Mouse (Mus musculus): Measurements from ENCODE around the gene Pkd1l2. TPM values are rescaled to one million over a fixed set of nuclear protein-coding genes. Genes with fewer than 3 reads are reported as not detected.

The Pkd1l2 gene
- polyA plus RNA-seq, 1 experiment, result 0.02 TPM

- DNase-seq, result no peak
- H3K27ac ChIP-seq (ENCODE audit: insufficient read depth, low read length), result no peak overlapping the region
- H3K4me1 ChIP-seq (ENCODE audit: control insufficient read depth, insufficient read depth, low read length), result no peaks in the 10 kb centered on the region
- no peak for TF ChIP-seq POLR2A (IDR thresholded peaks at IDR 0.05; ENCODE audit: borderline replicate concordance, insufficient read depth, low read length)
- TF ChIP-seq CTCF (IDR thresholded peaks at IDR 0.05; ENCODE audit: borderline replicate concordance, insufficient read depth, low read depth, low read length), result no peak
- 66% methylated on average over 7 of the region's 7 CpGs for WGBS
- no peak overlapping the region for H3K4me3 ChIP-seq (replicated peaks; ENCODE audit: insufficient read depth, low read depth, low read length)
- H3K27me3 ChIP-seq (ENCODE audit: control insufficient read depth, insufficient read depth, low read length), result no peaks in the 10 kb centered on the region
These were observed 32.8 kb downstream of the Pkd1l2 start for GRCm38 (mm10) chr8:117049444-117049843.

GRCm38 (mm10) chr8:117043584-117043983 is 38.7 kb downstream of the Pkd1l2 start:
- WGBS, result 91% methylated on average over 3 of the region's 3 CpGs
- Histone ChIP-seq H3K4me1 (ENCODE audit: control insufficient read depth, insufficient read depth, low read length) (no peaks in the 10 kb centered on the region; the same call in 1 of the 2 replicates), H3K4me3 (replicated peaks; ENCODE audit: insufficient read depth, low read depth, low read length) (no peak overlapping the region), H3K27ac (ENCODE audit: insufficient read depth, low read length) (no peak overlapping the region), H3K27me3 (ENCODE audit: control insufficient read depth, insufficient read depth, low read length) (no peaks in the 10 kb centered on the region)
- no peak for TF ChIP-seq POLR2A (IDR thresholded peaks at IDR 0.05; ENCODE audit: borderline replicate concordance, insufficient read depth, low read length)
- TF ChIP-seq CTCF (IDR thresholded peaks at IDR 0.05; ENCODE audit: borderline replicate concordance, insufficient read depth, low read depth, low read length), result no peak
- DNase-seq, result no peak

- no peaks in the 10 kb centered on the region for H3K27me3 ChIP-seq (ENCODE audit: control insufficient read depth, insufficient read depth, low read length)
- no peaks in the 10 kb centered on the region; the same call in 1 of the 2 replicates for H3K4me1 ChIP-seq (ENCODE audit: control insufficient read depth, insufficient read depth, low read length)
- DNase-seq, result no peak
- 36% methylated on average over 7 of the region's 7 CpGs for WGBS
- H3K27ac ChIP-seq (ENCODE audit: insufficient read depth, low read length), result no peak overlapping the region
- no peak for TF ChIP-seq CTCF (IDR thresholded peaks at IDR 0.05; ENCODE audit: borderline replicate concordance, insufficient read depth, low read depth, low read length)
- no peak for TF ChIP-seq POLR2A (IDR thresholded peaks at IDR 0.05; ENCODE audit: borderline replicate concordance, insufficient read depth, low read length)
- no peak overlapping the region for H3K4me3 ChIP-seq (replicated peaks; ENCODE audit: insufficient read depth, low read depth, low read length)
These were observed 42.4 kb downstream of the Pkd1l2 start for GRCm38 (mm10) chr8:117039843-117040242.

- Histone ChIP-seq H3K4me1 (ENCODE audit: control insufficient read depth, insufficient read depth, low read length) (no peaks in the 10 kb centered on the region; the same call in 1 of the 2 replicates), H3K27ac (ENCODE audit: insufficient read depth, low read length) (no peak overlapping the region), H3K27me3 (ENCODE audit: control insufficient read depth, insufficient read depth, low read length) (no peaks in the 10 kb centered on the region), H3K4me3 (replicated peaks; ENCODE audit: insufficient read depth, low read depth, low read length) (no peak overlapping the region)
- WGBS, result 90% methylated on average over 7 of the region's 7 CpGs
- DNase-seq, result no peak
- TF ChIP-seq CTCF (IDR thresholded peaks at IDR 0.05; ENCODE audit: borderline replicate concordance, insufficient read depth, low read depth, low read length) (no peak), POLR2A (IDR thresholded peaks at IDR 0.05; ENCODE audit: borderline replicate concordance, insufficient read depth, low read length) (no peak)
These were observed 44.8 kb downstream of the Pkd1l2 start for GRCm38 (mm10) chr8:117037374-117037935.

- WGBS, result 85% methylated on average over 3 of the region's 3 CpGs
- no peaks in the 10 kb centered on the region; the same call in 1 of the 2 replicates for H3K4me1 ChIP-seq (ENCODE audit: control insufficient read depth, insufficient read depth, low read length)
These were observed 48.9 kb downstream of the Pkd1l2 start for GRCm38 (mm10) chr8:117033393-117033792.

GRCm38 (mm10) chr8:117032609-117033008 is 49.6 kb downstream of the Pkd1l2 start:
- 86% methylated on average over 8 of the region's 8 CpGs for WGBS
- Histone ChIP-seq H3K4me3 (replicated peaks; ENCODE audit: insufficient read depth, low read depth, low read length) (no peak overlapping the region), H3K27me3 (ENCODE audit: control insufficient read depth, insufficient read depth, low read length) (no peaks in the 10 kb centered on the region), H3K27ac (ENCODE audit: insufficient read depth, low read length) (no peak overlapping the region), H3K4me1 (ENCODE audit: control insufficient read depth, insufficient read depth, low read length) (no peaks in the 10 kb centered on the region; the same call in 1 of the 2 replicates)
- TF ChIP-seq POLR2A (IDR thresholded peaks at IDR 0.05; ENCODE audit: borderline replicate concordance, insufficient read depth, low read length) (no peak), CTCF (IDR thresholded peaks at IDR 0.05; ENCODE audit: borderline replicate concordance, insufficient read depth, low read depth, low read length) (no peak)
- DNase-seq, result no peak

More at GRCm38 (mm10) chr8:117033393-117033792, 48.9 kb downstream of the Pkd1l2 start:
- TF ChIP-seq POLR2A (IDR thresholded peaks at IDR 0.05; ENCODE audit: borderline replicate concordance, insufficient read depth, low read length) (no peak), CTCF (IDR thresholded peaks at IDR 0.05; ENCODE audit: borderline replicate concordance, insufficient read depth, low read depth, low read length) (no peak)
- DNase-seq, result no peak
- H3K27me3 ChIP-seq (ENCODE audit: control insufficient read depth, insufficient read depth, low read length), result no peaks in the 10 kb centered on the region
- H3K4me3 ChIP-seq (replicated peaks; ENCODE audit: insufficient read depth, low read depth, low read length), result no peak overlapping the region
- no peak overlapping the region for H3K27ac ChIP-seq (ENCODE audit: insufficient read depth, low read length)

- Histone ChIP-seq H3K27me3 (ENCODE audit: control insufficient read depth, insufficient read depth, low read length) (no peaks in the 10 kb centered on the region), H3K4me3 (replicated peaks; ENCODE audit: insufficient read depth, low read depth, low read length) (no peak overlapping the region), H3K27ac (ENCODE audit: insufficient read depth, low read length) (no peak overlapping the region), H3K4me1 (ENCODE audit: control insufficient read depth, insufficient read depth, low read length) (no peaks in the 10 kb centered on the region; the same call in 1 of the 2 replicates)
- WGBS, result 76% methylated on average over 6 of the region's 6 CpGs
- TF ChIP-seq POLR2A (IDR thresholded peaks at IDR 0.05; ENCODE audit: borderline replicate concordance, insufficient read depth, low read length) (no peak), CTCF (IDR thresholded peaks at IDR 0.05; ENCODE audit: borderline replicate concordance, insufficient read depth, low read depth, low read length) (no peak)
- DNase-seq, result no peak
These were observed 50.8 kb downstream of the Pkd1l2 start for GRCm38 (mm10) chr8:117031476-117031875.

- H3K27ac ChIP-seq (ENCODE audit: insufficient read depth, low read length), result no peak overlapping the region
- no peak overlapping the region for H3K4me3 ChIP-seq (replicated peaks; ENCODE audit: insufficient read depth, low read depth, low read length)
- H3K27me3 ChIP-seq (ENCODE audit: control insufficient read depth, insufficient read depth, low read length), result no peaks in the 10 kb centered on the region
- DNase-seq, result no peak
- H3K4me1 ChIP-seq (ENCODE audit: control insufficient read depth, insufficient read depth, low read length), result no peaks in the 10 kb centered on the region
- WGBS, result 92% methylated on average over 10 of the region's 10 CpGs
- TF ChIP-seq CTCF (IDR thresholded peaks at IDR 0.05; ENCODE audit: borderline replicate concordance, insufficient read depth, low read depth, low read length) (no peak), POLR2A (IDR thresholded peaks at IDR 0.05; ENCODE audit: borderline replicate concordance, insufficient read depth, low read length) (no peak)
These were observed 53.6 kb downstream of the Pkd1l2 start for GRCm38 (mm10) chr8:117028686-117029085.

Data from cerebellum, adult 2 months (tissue).